13 mouse cellular contexts compared by ENCODE assay signal in genomic region chr1:133977260-133977659, GRCm38 (mm10). TPM values are rescaled to one million over a fixed set of nuclear protein-coding genes. Genes with fewer than 3 reads are reported as not detected.
DNase-seq lines count a peak whose midpoint lies in the region; ATAC-seq lines count a peak whose summit lies in the region.
"Had no signal": no experiment of that assay in that cellular context is flagged by ENCODE, and none has a peak within 500 bp of the region (broad histone marks: within the 10 kb centered on the region; RNA-seq: fewer than 3 reads in every experiment).

No protein-coding gene starts in this region.

- H3K9me3 ChIP-seq in embryonic facial prominence, embryonic 14.5 days (ENCODE audit: control insufficient read depth, low read length), result no peaks in the 10 kb centered on the region
- no peaks in the 10 kb centered on the region for H3K9me3 ChIP-seq in embryonic facial prominence, embryonic 10.5 days
- no peaks in the 10 kb centered on the region for H3K9me3 ChIP-seq in neural tube, embryonic 15.5 days (replicated peaks)
- H3K9me3 ChIP-seq: megakaryocyte, embryonic 14.5 days; neural tube, embryonic 13.5 days had no signal

- WGBS in embryonic facial prominence, embryonic 14.5 days, result 56% methylated on average over 7 of the region's 7 CpGs
- 88% methylated on average over 7 of the region's 7 CpGs for WGBS in embryonic facial prominence, embryonic 10.5 days
- WGBS in neural tube, embryonic 15.5 days, result 82% methylated on average over 7 of the region's 7 CpGs

- H3K27ac ChIP-seq in embryonic facial prominence, embryonic 14.5 days (replicated peaks; ENCODE audit: low read depth, low read length), result 0 out of 2 replicates have a peak overlapping the region, but pooled peaks have one; percentile 22
- no peak overlapping the region for H3K27ac ChIP-seq in embryonic facial prominence, embryonic 10.5 days (replicated peaks)
- no peak overlapping the region for H3K27ac ChIP-seq in neural tube, embryonic 15.5 days (replicated peaks)

- DNase-seq in embryonic facial prominence, embryonic 14.5 days (ENCODE audit: low spot score), result peak; percentile 53
- DNase-seq in embryonic facial prominence, embryonic 10.5 days (ENCODE audit: low spot score), result no peak
- DNase-seq in right cerebral cortex, adult 18-20 months, result peak; percentile 20
- no peak for DNase-seq in right cerebral cortex, postnatal 4 days
- peak; percentile 74 for DNase-seq in gastrocnemius, postnatal 25 days
- peak; percentile 65 for DNase-seq in skeletal muscle tissue, adult 2 months (ENCODE audit: low read depth, low spot score)
- DNase-seq in right cerebral cortex, postnatal 14 days, result no peak
- DNase-seq: kidney, adult 18-20 months had no signal

- H3K27me3 ChIP-seq in embryonic facial prominence, embryonic 14.5 days (replicated peaks; ENCODE audit: control insufficient read depth, insufficient read depth, low read length), result no peaks in the 10 kb centered on the region
- no peaks in the 10 kb centered on the region for H3K27me3 ChIP-seq in embryonic facial prominence, embryonic 10.5 days (replicated peaks; ENCODE audit: low read depth, poor library complexity, severe bottlenecking)
- no peaks in the 10 kb centered on the region for H3K27me3 ChIP-seq in neural tube, embryonic 15.5 days (replicated peaks)
- H3K27me3 ChIP-seq: neural tube, embryonic 13.5 days had no signal

- H3K4me3 ChIP-seq in embryonic facial prominence, embryonic 14.5 days (ENCODE audit: low read depth, low read length), result no peak overlapping the region
- H3K4me3 ChIP-seq in embryonic facial prominence, embryonic 10.5 days, result no peak overlapping the region
- no peak overlapping the region for H3K4me3 ChIP-seq in neural tube, embryonic 15.5 days (replicated peaks)
- H3K4me3 ChIP-seq: megakaryocyte, embryonic 14.5 days; neural tube, embryonic 13.5 days had no signal

- no peak overlapping the region for H3K4me2 ChIP-seq in embryonic facial prominence, embryonic 14.5 days (ENCODE audit: low read depth, low read length)
- no peak overlapping the region for H3K4me2 ChIP-seq in neural tube, embryonic 15.5 days
- H3K4me2 ChIP-seq: neural tube, embryonic 13.5 days had no signal

- peaks cover 18% of the 10 kb centered on the region for H3K4me1 ChIP-seq in embryonic facial prominence, embryonic 14.5 days (ENCODE audit: control insufficient read depth, insufficient read depth, low read length)
- peaks cover 10% of the 10 kb centered on the region for H3K4me1 ChIP-seq in embryonic facial prominence, embryonic 10.5 days
- H3K4me1 ChIP-seq in neural tube, embryonic 15.5 days, result peaks cover 13% of the 10 kb centered on the region; the same call in 1 of the 2 replicates

- no peak overlapping the region for H3K9ac ChIP-seq in embryonic facial prominence, embryonic 14.5 days (ENCODE audit: low read depth, low read length)
- H3K9ac ChIP-seq in neural tube, embryonic 15.5 days (replicated peaks), result no peak overlapping the region
- H3K9ac ChIP-seq: neural tube, embryonic 13.5 days had no signal

- ATAC-seq in embryonic facial prominence, embryonic 14.5 days (ENCODE audit: low read depth), result no peak
- no peak for ATAC-seq in neural tube, embryonic 15.5 days (ENCODE audit: low FRiP score)

- no peaks in the 10 kb centered on the region for H3K36me3 ChIP-seq in embryonic facial prominence, embryonic 14.5 days (ENCODE audit: control insufficient read depth, insufficient read depth, low read length)
- H3K36me3 ChIP-seq in embryonic facial prominence, embryonic 10.5 days (replicated peaks), result no peaks in the 10 kb centered on the region
- H3K36me3 ChIP-seq in neural tube, embryonic 15.5 days, result no peaks in the 10 kb centered on the region
- H3K36me3 ChIP-seq: neural tube, embryonic 13.5 days had no signal

RNA-seq across cellular contexts. Expression of gene Prelp, which starts 56.0 kb away (rescaled TPM):
- polyA plus RNA-seq in embryonic facial prominence, embryonic 14.5 days (2014; fragmentation: Nextera tagmentation; extraction: Ambion mirVana), result 13.2 and 13.9 TPM in 2 replicates
- 0.74 and 0.91 TPM in 2 replicates for polyA plus RNA-seq in embryonic facial prominence, embryonic 10.5 days (2016; fragmentation: Nextera tagmentation; extraction: Ambion mirVana)
- 10 to 100 TPM; 14.9 to 21.8 TPM for total RNA-seq in gastrocnemius, postnatal 25 days (2021)
- 10.6 and 11.4 TPM in 2 replicates for polyA plus RNA-seq in neural tube, embryonic 15.5 days (2015; fragmentation: Nextera tagmentation; extraction: Ambion mirVana)
- total RNA-seq: common myeloid progenitor, adult 5-6 weeks; granulocyte monocyte progenitor cell, adult 5-6 weeks had no signal

RNA-seq across cellular contexts. Expression of gene Fmod, which starts 59.8 kb away (rescaled TPM):
- 40.8 and 44.2 TPM in 2 replicates for polyA plus RNA-seq in embryonic facial prominence, embryonic 14.5 days (2014; fragmentation: Nextera tagmentation; extraction: Ambion mirVana)
- polyA plus RNA-seq in embryonic facial prominence, embryonic 10.5 days (2016; fragmentation: Nextera tagmentation; extraction: Ambion mirVana), result 2.0 and 2.2 TPM in 2 replicates
- 100 to 1,000 TPM in 1 of 2 experiments, 10 to 100 TPM in 1; 33.0 to 107 TPM for total RNA-seq in gastrocnemius, postnatal 25 days (2021)
- 14.5 and 14.6 TPM in 2 replicates for polyA plus RNA-seq in neural tube, embryonic 15.5 days (2015; fragmentation: Nextera tagmentation; extraction: Ambion mirVana)
- total RNA-seq: common myeloid progenitor, adult 5-6 weeks; granulocyte monocyte progenitor cell, adult 5-6 weeks had no signal

Comparison
In these comparisons a context has a peak if more than half of its experiments do, and no peak if none do; other contexts are left out.
1. DNase-seq: peak in embryonic facial prominence, embryonic 14.5 days (single experiment), right cerebral cortex, adult 18-20 months (single experiment), gastrocnemius, postnatal 25 days (single experiment) and skeletal muscle tissue, adult 2 months (single experiment); none in embryonic facial prominence, embryonic 10.5 days (single experiment), right cerebral cortex, postnatal 4 days (single experiment) and right cerebral cortex, postnatal 14 days (single experiment).